Mouse (Mus musculus) forebrain, embryonic 10.5 days (tissue): ENCODE measurements at regions not wholly inside any gene's neighbourhood (a gene's known extent, or its start where the extent isn't known, plus 50 kb on each side); places are given as distances from the start of the nearest gene placed in this dataset.
A peak's percentile ranks its signal among the peaks of the same experiment; 100 is the strongest.

Source experiments
- DNase-seq: peaks from one replicate; pipeline ENCODE4 v3.0.0-alpha.2; 2017; ENCODE audit warnings: low spot score; ENCODE audit errors: extremely low spot score
- H3K27ac ChIP-seq: fragments of 300-500 bp; sonication (generic); 2 replicates; pipeline ENCODE4 v1.5.1; 2016; ENCODE audit warnings: mild to moderate bottlenecking
- H3K27me3 ChIP-seq: fragments of 300-500 bp; sonication (generic); 2 replicates; pipeline ENCODE4 v1.6.1; 2016; ENCODE audit warnings: mild to moderate bottlenecking; ENCODE audit not compliant: poor library complexity, severe bottlenecking
- H3K36me3 ChIP-seq: fragments of 300-500 bp; sonication (generic); replicated peaks from 2 replicates; pipeline ENCODE4 v1.6.1; 2016; ENCODE audit warnings: mild to moderate bottlenecking, moderate library complexity
- H3K4me1 ChIP-seq: fragments of 300-500 bp; sonication (generic); 2 replicates; pipeline ENCODE4 v1.6.1; 2016
- H3K4me3 ChIP-seq: fragments of 300-500 bp; sonication (generic); 2 replicates; pipeline ENCODE4 v1.5.1; 2016; ENCODE audit warnings: mild to moderate bottlenecking, moderate library complexity
- H3K9me3 ChIP-seq: fragments of 300-500 bp; sonication (generic); 2 replicates; pipeline ENCODE4 v1.6.1; 2016; ENCODE audit warnings: mild to moderate bottlenecking, moderate library complexity
- WGBS: fragments of 180-500 bp; shearing (Covaris S2); methylation state at CpG from one replicate; pipeline ENCODE4 v1.1.7; 2016; 5-methylcytosine and 5-hydroxymethylcytosine counted together

DNA sequence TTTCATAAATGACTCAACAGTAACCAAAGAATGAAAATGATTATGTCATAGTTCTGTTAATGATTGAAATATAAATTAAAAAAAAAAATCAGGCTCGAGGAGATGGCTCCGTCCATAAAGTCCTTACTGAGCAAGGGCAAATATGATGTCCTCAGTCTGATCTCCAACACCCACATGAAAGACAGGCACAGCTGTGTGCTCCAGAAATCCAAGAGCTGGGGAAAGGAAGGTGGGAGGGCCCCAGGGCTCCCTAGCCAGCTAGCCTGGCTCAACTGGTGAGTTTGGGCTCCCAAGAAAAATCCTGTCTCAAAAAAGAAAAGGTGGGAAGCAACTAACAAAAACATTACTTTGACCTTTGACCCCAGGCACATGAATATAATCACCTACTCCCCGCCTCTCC lies 194.5 kb downstream of the Sox4 start:
- Histone ChIP-seq H3K4me1 (peaks cover 49% of the 10 kb centered on the region), H3K27me3 (no peaks in the 10 kb centered on the region), H3K27ac (peak overlapping the region; percentile 71), H3K36me3 (no peaks in the 10 kb centered on the region), H3K9me3 (no peaks in the 10 kb centered on the region), H3K4me3 (no peak overlapping the region)
- 47% methylated on average over 3 of the region's 3 CpGs for WGBS
- DNase-seq = no peak

DNA sequence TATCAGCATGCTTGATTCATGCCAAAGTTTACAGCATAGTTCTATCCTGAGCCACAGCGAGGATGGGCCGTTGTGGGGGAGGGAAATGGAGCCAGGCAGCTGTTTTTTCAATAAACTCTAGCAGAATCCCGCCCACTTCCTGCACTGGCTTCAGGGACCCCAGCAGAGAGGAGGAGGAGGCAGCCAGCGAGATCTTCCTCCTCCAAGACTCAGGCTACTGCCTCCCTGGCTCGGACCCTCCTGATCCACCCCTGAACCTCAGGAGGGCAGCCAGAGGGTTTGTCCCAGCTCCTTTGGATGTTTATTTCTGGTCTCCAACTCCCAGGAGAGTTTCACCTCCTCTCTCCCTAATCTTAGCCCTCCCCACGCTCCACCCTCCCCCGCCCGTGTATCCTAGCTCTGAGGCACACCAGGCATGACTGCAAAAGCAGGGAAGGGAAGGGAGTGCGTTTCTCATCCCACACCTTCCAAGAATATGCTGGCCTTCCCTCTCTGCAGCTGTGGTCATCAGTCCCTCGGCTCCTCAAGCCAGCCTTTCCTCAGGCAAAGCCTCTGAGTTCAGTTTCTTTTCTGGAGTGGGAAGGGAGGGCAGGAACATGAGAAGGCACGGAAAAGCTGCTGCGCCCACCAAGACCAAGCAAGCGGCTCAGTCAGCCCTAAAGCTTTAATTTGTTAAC lies 195.5 kb downstream of the Sox4 start:
- Histone ChIP-seq H3K4me3 (peak overlapping the region; percentile 49), H3K4me1 (peaks cover 54% of the 10 kb centered on the region), H3K36me3 (no peaks in the 10 kb centered on the region), H3K27ac (peak overlapping the region; percentile 84), H3K9me3 (no peaks in the 10 kb centered on the region), H3K27me3 (no peaks in the 10 kb centered on the region)
- WGBS = 2% methylated on average over 13 of the region's 13 CpGs
- DNase-seq = peak; percentile 53

DNA sequence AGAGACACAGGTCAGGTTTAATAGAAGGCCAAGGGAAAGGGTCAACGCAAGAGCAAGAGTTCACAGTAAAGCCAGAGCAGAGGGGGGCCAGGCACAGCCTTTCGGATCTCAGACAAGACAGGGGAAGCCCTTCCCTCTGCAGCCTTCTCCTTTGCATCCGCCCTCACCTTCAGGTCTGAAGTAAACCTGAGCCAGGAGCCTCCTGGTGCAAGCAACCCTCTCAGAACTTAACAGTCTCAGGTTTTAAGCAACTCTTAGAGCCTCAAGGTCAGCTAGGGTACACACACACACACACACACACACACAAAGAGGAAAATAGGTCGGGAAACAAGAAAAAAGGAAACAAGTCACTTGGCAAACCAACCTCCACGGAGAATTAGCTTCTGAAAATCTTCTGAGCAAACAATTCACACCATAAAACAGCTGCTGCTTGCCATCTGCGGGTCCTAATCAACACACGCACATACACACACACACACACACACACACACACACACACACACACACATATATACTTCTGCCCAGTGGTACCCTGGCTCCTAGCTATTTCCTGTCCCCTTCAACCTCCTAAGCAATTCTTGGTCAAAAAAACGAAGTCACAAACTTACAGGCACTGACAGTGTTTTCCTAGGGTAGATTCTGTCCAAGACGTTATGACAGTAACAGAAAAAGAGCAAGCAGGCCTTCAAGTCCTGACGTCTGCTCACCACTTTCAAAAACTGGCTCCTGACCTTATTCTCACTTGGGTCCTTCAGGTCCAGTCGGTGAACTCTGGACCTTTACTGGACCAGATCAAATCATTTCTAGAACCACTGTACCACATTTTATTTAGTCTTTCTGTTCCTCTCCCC lies 196.4 kb downstream of the Sox4 start:
- H3K27ac ChIP-seq = peak overlapping the region; percentile 84
- H3K9me3 ChIP-seq = no peaks in the 10 kb centered on the region
- H3K36me3 ChIP-seq = no peaks in the 10 kb centered on the region
- WGBS = 23% methylated on average over 11 of the region's 11 CpGs
- DNase-seq = no peak
- H3K4me1 ChIP-seq = peaks cover 54% of the 10 kb centered on the region
- H3K27me3 ChIP-seq = no peaks in the 10 kb centered on the region
- H3K4me3 ChIP-seq = peak overlapping the region; percentile 49

DNA sequence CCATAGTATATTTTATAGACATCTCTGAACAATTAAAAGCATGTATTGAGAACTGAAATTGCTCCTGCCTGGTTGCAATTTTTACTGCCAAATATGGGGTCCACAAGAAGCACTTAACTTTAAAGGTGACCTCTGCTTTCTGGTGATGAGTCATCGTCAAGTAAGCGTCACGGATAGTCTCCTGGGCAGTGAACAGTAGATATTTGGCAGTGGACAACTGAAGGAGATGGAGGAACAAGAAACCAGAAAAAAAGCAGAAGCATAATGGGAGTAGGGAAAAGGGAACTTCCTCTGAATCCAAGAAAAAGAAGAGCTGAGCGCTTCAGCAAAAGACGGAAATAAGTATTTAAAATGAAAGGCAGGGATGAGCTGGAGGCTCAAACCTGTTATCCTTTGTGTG lies 199.3 kb downstream of the Sox4 start:
- WGBS = 90% methylated on average over 5 of the region's 5 CpGs
- no peak overlapping the region for H3K4me3 ChIP-seq
- H3K4me1 ChIP-seq = peaks cover 42% of the 10 kb centered on the region
- H3K9me3 ChIP-seq = no peaks in the 10 kb centered on the region
- no peak for DNase-seq
- H3K27ac ChIP-seq = no peak overlapping the region
- H3K27me3 ChIP-seq = no peaks in the 10 kb centered on the region
- H3K36me3 ChIP-seq = no peaks in the 10 kb centered on the region

DNA sequence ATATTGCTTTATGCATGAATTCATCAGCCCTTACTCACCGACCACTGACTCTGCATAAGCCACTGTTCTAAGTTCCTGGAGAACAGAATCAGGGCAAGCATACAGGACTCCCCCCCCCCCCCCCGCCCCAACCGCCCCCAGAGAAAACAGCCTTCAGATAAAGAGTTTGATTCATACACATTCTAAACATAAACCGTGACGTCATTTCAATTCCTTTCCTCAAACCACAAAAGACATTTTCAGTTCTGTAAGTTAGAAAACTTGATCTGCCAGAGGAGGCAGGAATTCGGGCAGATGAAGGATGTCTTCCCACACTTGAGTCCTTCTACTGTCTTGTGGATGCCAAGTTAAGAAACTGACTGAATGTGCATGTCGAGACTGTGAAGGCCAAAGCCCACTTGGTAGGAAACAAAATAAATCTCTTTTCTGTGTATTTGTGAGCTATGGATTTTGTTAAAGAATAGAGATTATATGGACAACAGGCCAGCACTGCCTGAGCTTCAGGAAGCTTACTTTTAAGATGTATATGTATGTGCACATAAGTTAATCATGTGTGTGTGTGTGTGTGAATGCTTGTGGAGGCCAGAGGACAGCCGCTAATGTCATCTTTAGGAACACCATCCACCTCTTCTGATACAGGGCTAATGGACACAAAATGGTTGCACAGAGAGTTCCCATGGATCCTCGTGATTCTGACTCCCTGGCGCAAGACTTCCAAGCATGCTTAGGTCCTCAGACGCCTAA lies 202.4 kb downstream of the Sox4 start:
- Histone ChIP-seq H3K36me3 (no peaks in the 10 kb centered on the region), H3K9me3 (no peaks in the 10 kb centered on the region), H3K4me3 (no peak overlapping the region), H3K27ac (no peak overlapping the region), H3K27me3 (no peaks in the 10 kb centered on the region), H3K4me1 (peaks cover 12% of the 10 kb centered on the region)
- DNase-seq = no peak
- 89% methylated on average over 11 of the region's 11 CpGs for WGBS

DNA sequence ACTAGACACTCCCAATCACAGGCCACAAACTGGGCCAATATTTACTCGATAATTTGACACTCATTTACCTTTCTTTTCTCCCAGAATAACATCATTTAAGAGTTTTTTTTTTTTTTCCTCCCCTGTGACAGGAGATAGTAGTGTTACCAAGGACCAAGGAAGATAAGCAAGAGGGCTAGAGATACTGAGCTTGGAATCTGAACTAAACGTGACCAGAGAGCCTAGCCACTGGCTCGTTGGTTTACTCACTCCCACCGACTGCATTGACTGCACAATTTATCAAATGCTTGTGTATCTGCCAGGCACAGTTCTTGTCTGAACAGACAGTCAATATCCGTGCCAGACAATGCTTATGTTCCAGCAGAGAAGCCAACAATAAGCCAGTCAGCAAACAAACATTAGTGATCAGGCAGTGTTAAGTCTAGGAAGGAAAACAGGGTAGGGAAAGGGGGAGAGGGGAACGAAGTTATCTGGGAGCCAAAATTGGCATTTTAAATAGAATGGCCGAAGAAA lies 213.3 kb downstream of the Sox4 start:
- no peak overlapping the region for H3K4me3 ChIP-seq
- no peaks in the 10 kb centered on the region for H3K36me3 ChIP-seq
- H3K9me3 ChIP-seq = no peaks in the 10 kb centered on the region
- WGBS = 80% methylated on average over 7 of the region's 7 CpGs
- no peak overlapping the region for H3K27ac ChIP-seq
- peaks cover 22% of the 10 kb centered on the region for H3K4me1 ChIP-seq
- H3K27me3 ChIP-seq = no peaks in the 10 kb centered on the region
- DNase-seq = no peak

DNA sequence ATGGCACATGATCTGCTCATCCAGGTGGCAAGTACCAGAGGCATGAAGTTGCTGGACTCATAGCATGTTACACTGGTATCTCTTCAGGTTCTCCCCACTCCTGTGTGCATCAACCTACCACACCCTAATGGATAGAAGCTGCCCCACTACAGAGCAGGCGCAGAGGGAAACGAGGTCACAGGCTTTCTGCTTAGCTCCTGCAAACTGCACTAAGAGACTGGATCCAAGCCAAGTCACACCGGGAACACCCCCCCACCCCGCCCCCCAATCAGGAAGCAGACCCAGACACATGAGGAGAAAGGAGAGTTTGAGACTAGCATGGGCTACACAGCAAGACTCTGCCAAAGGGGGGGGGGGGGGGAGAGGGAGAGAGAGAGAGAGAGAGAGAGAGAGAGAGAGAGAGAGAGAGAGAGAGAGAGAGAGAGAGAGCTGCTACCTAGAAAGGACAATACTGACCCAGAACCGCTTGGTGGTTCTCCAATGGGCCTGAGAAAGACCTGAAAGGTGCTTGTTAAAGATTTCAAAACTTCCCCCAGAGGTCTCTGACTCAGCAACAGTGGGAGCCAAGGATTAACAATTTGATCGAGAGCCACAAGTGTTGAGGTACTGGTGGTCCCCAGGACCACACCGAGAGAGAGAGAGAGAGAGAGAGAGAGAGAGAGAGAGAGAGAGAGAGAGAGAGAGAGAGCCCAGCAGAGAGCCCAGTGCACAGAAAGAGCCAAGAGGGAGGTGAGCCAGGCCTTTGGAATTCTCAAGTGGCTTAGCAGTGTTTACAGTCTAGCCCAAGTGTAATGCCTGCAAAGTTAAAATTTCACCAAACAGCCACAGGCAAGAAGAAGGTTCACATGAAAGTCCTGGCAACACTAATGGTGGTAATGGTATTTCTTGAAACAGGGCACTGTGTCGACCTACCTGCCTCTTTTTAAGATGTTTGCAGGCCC lies 215.1 kb downstream of the Sox4 start:
- Histone ChIP-seq H3K27ac (peak overlapping the region; percentile 46), H3K36me3 (no peaks in the 10 kb centered on the region), H3K4me3 (no peak overlapping the region), H3K27me3 (no peaks in the 10 kb centered on the region), H3K4me1 (peaks cover 25% of the 10 kb centered on the region), H3K9me3 (no peaks in the 10 kb centered on the region)
- 69% methylated on average over 8 of the region's 8 CpGs for WGBS
- no peak for DNase-seq

DNA sequence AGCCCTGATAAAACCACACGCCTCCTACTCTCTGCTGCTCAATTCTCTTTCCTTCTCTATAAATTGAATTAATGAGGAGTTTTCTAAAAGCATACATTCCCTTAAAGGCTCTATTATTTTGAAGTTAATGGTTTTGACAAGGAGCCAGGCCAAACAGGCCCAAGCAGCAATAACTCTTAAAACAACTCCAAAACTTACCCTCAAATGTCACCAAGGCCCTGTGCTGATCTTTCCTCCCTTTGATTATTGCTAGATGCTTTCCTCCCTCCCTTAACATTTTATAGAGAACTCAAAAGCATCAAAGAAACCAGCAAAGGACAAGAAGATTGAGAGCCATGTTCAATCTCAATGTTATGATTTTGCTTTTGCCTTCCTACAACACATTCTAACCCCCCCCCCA lies 221.0 kb downstream of the Sox4 start:
- Histone ChIP-seq H3K36me3 (no peaks in the 10 kb centered on the region), H3K4me3 (no peak overlapping the region), H3K27ac (no peak overlapping the region), H3K4me1 (peaks cover 8% of the 10 kb centered on the region), H3K27me3 (no peaks in the 10 kb centered on the region), H3K9me3 (no peaks in the 10 kb centered on the region)
- DNase-seq = no peak
- 83% methylated on average over 1 of the region's 1 CpGs for whole genome bisulfite sequencing

DNA sequence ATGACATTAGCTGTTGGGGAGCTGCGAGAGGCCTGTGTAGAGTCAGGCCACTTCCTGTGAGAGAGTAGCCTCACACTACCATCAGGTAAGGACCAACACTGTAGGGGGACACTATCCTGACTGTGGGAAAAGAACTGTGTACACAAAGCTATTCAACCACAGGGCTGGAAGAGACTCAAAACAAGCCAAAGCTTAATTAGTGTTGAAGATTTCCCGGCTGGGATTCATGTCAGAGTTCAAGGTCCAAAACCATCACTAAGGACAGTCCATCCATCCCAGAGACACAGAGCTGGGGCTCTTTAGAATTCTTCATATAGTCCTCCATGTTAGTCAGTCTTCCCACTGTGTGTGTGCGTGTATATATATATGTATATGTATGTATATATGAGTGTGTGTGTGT lies 221.5 kb downstream of the Sox4 start:
- Histone ChIP-seq H3K27ac (no peak overlapping the region), H3K36me3 (no peaks in the 10 kb centered on the region), H3K27me3 (no peaks in the 10 kb centered on the region), H3K9me3 (no peaks in the 10 kb centered on the region), H3K4me1 (peaks cover 8% of the 10 kb centered on the region), H3K4me3 (no peak overlapping the region)
- DNase-seq = no peak
- 84% methylated on average over 3 of the region's 3 CpGs for WGBS

DNA sequence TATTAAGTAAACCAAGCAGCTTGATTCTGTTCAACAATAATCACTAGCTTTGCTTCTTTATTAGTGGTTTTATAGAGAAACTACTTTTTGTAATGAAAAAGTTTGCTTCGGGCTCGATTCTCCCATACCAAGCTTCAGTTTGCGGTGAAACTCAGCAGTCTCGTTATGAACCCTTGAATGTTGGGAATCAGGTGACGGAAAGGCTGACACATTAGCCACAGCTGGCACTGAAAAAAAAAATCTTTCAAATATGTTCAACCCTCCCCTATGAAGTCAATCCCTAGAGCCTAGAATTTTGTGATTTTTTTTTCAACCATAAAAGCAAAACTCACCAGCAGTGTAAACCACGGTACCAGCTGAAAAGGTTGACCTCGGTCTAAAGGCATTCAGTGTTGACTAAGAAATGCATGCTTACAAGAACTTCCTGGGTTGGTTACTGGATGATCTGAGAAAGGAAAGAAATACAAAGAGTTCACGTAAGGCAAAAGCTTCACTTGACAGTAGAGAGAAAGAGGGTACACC lies 223.4 kb downstream of the Sox4 start:
- Histone ChIP-seq H3K36me3 (no peaks in the 10 kb centered on the region), H3K4me1 (peaks cover 8% of the 10 kb centered on the region), H3K27me3 (no peaks in the 10 kb centered on the region), H3K9me3 (no peaks in the 10 kb centered on the region), H3K4me3 (no peak overlapping the region), H3K27ac (no peak overlapping the region)
- 94% methylated on average over 8 of the region's 8 CpGs for WGBS
- no peak for DNase-seq

DNA sequence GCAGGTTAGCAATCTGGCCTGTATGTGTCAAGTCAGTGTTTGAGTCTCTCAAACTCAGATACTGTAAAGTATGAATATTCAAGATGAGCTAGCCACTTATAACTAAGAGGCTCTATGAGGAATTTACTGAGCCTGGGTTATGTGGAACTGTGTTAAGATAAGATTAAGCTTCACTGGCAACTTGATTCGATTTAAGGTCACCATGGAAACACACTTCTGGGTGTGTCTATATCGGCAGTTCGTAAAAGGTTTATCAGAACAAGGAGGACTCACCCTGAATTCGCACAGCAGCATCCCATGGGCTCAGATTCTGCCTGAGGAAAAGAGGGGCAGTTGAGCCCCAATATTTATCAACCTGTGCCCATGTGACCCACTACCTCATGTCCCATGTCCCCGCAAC lies 224.7 kb downstream of the Sox4 start:
- DNase-seq = no peak
- H3K36me3 ChIP-seq = no peaks in the 10 kb centered on the region
- WGBS = 88% methylated on average over 5 of the region's 5 CpGs
- no peaks in the 10 kb centered on the region for H3K9me3 ChIP-seq
- no peak overlapping the region for H3K4me3 ChIP-seq
- H3K4me1 ChIP-seq = peaks cover 5% of the 10 kb centered on the region
- H3K27ac ChIP-seq = no peak overlapping the region
- no peaks in the 10 kb centered on the region for H3K27me3 ChIP-seq

DNA sequence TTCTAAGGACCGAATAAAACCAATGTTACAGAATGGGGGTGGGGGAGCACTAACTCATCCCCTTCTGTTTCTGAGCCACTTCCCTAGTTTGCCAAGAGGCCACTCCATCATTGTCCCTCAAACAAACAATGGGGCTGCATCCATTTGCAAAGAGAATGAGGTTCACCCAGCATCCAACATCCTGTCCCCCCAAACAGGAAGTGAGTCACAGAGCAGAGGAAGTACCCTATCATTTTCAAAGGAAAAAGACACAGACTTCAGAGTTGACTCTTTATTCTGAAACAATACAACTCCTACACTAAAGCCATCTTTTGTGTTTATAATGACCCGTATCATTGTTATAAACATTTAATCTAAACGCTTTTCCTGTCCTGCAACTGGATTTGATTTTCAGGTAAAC lies 229.2 kb downstream of the Sox4 start:
- WGBS = 81% methylated on average over 3 of the region's 3 CpGs
- Histone ChIP-seq H3K36me3 (no peaks in the 10 kb centered on the region), H3K4me1 (peaks cover 41% of the 10 kb centered on the region), H3K27ac (no peak overlapping the region), H3K4me3 (no peak overlapping the region), H3K9me3 (no peaks in the 10 kb centered on the region), H3K27me3 (no peaks in the 10 kb centered on the region)
- no peak for DNase-seq
